Mouse (Mus musculus) forelimb bud, embryonic 11.5 days (tissue): ENCODE results near the gene Lrch4.
"Not testable (repeated sequence)": the region's sequence is repeated elsewhere in the genome, so short reads cannot be mapped to it uniquely, and the experiment has no call there.

Source experiments
- DNase-seq: peaks from one replicate; pipeline ENCODE4 v3.0.0-alpha.2; 2012; ENCODE audit warnings: low read depth, low spot score

Lrch4 gene

GRCm38 (mm10) chr5:137613076-137613475 is 15.8 kb upstream of the Lrch4 start:
- DNase-seq, result no peak

GRCm38 (mm10) chr5:137613550-137613949 is 15.4 kb upstream of the Lrch4 start, which contains the start of gene Pcolce:
Gene Pcolce (minus strand): TSS chr5:137613784.
- DNase-seq, result no peak

GRCm38 (mm10) chr5:137614921-137615320 is 14.0 kb upstream of the Lrch4 start:
- DNase-seq, result not testable (repeated sequence)

DNA sequence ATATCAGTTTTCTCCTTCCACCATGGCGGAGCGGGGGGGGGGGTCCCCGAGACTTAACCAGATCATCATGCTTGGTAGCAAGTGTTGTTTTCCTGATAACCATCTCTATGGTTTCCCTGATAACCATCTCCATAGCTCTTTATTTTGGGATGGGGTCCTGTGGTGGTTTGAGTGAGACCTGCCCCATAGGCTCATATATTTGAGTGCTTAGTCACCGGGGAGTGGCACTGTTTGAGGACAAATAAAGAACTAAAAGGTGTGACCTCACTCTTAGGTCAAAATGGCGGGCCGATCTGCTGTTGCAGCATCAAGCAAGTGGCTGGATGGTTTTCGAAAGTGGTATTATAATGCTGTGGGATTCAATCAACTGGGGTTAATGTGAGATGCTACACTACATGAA is 13.6 kb upstream of the Lrch4 start:
- no peak for DNase-seq

DNA sequence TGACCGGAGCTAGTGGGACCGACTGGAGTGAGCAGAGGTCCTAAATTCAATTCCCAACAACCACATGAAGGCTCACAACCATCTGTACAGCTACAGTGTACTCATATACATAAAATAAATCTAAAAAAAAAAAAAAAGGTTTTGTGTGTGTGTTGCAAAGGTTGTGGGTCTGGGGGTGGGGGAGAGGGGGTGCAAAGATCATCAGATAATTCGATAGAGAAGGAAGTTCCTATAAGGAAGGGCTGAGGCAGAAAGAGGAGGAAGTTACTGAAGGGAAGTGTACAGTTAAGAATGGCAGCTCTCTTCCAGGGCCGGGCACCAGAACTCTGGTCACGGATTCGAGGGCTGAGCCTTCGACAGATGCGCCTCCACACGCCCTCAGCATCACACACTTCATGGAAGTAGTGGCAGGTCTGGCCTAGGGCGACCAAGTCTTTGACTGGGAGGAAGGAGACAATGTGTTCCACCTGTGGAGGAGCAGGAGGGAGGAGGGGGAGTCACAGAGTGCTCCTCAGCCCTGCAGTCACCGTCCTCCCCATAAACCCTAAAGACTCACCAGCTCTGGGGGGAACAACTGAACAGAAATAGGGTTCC is 4.9 kb upstream of the Lrch4 start:
- DNase-seq, result no peak

DNA sequence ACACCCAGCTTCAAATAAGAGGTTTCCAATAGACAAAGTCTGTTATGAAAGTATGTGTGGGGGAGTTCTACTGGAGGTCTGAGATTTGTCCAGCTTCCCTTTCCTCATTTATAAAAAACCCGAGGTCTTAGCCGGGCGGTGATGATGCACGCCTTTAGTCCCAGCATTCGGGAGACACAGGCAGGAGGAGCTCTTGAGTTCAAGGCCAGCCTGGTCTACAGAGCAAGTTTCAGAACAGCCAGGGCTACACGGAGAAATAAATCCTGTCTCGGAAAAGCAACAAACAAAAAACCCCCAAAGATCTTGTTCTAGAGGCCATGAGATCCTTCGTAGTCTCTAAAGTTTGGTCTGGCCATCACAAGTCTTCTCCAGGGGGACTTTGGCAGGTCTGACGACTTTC is 930 bp upstream of the Lrch4 start:
- DNase-seq, result no peak

DNA sequence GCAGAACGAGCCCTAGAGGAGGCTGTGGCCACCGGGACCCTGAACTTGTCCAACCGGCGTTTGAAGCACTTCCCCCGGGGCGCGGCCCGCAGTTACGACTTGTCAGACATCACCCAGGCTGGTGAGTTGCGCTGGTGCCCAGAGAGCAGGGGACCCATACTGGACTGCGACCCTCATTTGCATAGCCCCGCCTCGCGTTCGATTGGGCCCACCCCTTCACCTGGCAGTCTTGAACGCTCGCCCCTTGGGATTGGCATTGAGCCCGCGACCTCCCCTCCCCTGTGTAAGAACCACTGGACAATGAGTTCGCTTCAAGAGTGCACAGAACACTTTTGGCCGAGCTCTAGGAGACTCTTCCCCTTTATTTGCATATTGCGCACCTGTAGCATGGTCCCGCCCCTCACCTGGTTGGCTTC is 393 bp downstream of the Lrch4 start:
- DNase-seq, result peak; percentile 38

GRCm38 (mm10) chr5:137629906-137630545 is 1.1 kb downstream of the Lrch4 start:
- no peak for DNase-seq

DNA sequence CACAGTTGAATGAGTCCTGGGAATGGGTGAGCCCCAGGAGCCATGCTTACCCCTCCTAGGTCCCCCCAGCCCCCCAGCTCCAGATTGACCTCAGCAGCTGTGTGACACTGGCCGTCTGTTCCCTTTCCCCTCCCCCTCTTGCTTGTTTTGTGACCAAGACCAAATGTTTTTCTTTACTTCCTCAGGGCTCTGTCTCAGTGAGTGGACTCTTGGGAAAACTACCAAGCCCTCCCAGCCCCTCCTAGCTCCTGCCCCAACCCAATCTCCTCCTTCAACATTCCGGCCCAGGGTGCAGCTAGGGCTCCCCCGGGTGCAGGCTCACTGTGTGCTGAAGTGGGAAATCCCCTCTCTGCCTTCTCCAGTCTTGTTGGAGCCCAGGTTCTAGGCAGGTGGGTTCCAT is 1.7 kb downstream of the Lrch4 start:
- DNase-seq, result no peak

- DNase-seq, result no peak
These were observed 2.2 kb downstream of the Lrch4 start for GRCm38 (mm10) chr5:137631171-137631570.

DNA sequence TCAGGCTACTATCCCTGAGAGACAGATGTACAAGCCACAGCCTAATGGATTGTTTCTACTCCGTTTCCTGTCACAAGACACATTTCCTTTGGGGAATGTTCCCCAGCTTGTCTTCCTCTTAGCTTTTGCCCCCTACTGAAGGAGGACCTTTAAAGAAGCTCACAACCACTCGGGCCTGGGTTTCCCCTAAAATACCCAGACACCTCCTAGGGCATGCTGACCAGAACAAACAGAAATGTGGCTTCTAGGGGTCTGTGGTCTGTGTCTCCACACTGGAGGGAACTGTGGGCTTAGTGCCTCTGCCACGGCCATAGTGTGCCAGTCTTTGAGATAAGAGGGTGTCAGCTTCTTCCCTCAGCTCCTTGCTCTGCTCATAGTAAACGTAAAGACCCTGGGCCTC is 2.7 kb downstream of the Lrch4 start:
- no peak for DNase-seq

- DNase-seq, result no peak
These were observed 4.6 kb downstream of the Lrch4 start for GRCm38 (mm10) chr5:137633397-137634084.

DNA sequence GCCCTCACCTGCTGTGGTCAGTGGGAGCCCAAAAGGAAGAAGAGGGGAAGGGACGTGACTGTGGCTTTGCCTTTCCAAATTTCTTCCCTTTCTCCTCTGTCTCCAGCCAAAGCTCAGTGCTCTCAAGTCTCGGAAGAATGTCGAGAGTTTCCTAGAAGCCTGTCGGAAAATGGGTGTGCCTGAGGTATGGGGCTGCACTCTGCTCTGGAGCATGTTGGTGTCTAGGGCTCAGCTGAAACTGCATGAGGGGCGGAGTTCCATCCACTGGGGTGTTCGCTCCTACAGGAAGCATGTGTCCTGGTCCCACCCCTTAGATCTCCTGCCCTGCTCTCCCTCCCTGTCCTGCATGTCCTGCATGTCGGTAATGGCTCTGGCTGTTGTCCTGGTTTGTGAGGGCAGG is 10.6 kb downstream of the Lrch4 start:
- DNase-seq, result no peak

DNA sequence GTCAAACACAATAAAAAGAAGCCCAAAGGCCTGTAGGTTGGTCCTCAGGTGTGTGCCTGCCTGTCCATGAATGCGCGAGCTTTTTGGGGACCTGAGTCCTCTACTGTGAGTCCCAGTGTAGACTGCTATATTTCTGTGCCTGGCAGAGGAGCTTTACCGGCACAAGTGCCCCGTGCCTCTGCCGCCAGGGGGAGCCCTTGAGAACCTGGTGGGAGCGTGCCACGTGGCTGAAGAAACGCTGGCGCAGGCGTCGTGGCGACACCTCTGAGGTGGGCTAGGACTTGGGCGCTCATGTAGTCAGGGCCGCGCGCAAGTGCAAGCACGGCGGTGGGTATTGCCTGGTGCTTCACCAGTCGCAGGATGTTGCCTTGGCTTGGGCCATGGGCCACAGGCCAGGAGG is 12.1 kb downstream of the Lrch4 start, which contains the start of gene Sap25:
Gene Sap25 (plus strand): TSS at position 281 of the 400 bp plus-strand sequence.
- DNase-seq, result no peak

GRCm38 (mm10) chr5:137642886-137643285 is 14.0 kb downstream of the Lrch4 start:
- DNase-seq, result no peak

- DNase-seq, result no peak
These were observed 15.6 kb downstream of the Lrch4 start for GRCm38 (mm10) chr5:137644484-137644883.

DNA sequence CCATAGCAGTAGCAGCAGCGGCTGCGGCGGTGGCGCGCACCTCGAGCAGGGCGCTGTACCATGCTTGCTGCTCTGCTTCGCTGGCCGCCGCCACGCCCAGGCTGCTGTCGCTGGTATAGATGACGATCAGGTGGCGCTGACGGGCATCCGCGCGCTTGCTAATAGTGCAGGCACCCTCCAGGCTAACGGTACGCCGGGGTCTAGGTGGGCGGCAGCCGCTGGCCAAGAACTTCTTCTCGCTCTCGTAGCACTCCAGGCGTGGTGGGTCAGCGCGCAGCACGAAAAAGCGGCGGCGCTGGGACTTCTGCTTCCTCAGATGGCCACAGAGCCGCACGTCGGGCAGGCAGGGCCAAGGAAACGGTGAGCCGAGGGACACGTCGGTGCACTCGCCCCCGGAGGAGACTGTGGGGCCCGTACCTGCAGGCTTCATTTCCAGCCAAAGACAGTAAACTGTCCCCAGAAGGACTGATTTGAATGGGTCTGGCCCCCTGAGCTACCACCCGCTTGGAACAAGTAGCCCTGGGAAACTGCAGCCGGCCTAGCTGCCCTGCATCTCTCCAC is 16.2 kb downstream of the Lrch4 start:
- no peak for DNase-seq

DNA sequence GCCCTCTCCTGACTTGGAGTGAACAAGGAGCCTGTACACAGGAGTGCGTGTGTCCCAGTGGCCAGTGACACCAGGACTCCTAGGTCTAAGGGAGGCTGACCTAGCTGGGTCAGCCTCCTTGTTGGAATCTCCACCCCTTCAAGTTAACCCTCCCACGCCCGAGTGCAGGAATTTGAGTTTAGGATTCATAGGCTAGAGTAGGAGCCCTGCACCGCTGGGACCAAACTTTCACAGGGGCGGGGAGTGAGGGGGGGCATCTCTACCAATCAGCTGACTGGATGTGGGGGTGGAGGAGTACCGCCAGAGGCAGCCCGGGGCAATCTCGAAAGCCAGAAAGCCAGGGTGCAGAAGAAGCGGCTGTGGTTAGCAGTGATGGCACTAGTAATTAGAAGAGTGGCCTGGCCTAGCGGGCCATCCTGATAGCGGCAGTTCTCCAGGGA is 16.8 kb downstream of the Lrch4 start, which contains the start of gene Irs3:
Gene Irs3 (minus strand): TSS at position 63 of the 440 bp plus-strand sequence.
- DNase-seq, result no peak

DNA sequence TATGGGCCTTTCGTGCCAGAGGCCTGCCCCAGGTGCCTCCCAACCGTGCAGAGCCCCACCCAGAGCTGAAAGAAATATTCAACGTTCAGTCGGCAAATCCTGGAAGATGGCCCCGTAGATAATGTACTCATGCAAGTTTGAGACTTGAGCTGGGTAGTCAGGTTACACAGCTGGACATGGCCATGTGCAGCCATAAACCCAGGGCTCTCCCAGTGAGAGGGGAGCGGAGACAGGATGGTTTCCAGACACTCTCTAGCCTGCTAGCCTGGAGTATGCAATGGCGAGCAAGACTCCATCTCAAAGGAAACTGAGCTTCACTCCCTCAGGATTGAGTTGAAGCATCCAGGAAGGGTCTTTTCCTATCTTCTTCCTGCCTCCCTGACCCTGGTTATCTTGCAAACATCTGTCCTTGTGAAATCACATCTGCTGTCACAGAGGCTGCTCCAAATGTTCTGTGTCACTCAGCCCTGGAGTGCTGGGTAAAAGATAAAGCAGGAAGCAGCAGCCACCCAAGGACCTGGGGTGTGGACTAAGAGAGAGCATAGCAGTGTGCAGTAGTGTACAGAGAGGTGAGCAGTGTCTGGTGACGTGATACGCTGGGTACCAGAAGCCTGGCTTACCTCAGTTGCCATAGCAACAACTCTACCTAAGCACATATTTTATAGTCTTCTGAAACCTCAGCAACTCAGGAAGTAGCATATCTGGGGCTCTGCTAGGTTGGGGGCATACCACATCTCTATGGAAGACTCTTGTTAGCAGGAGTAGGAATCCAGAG is 19.1 kb downstream of the Lrch4 start:
- no peak for DNase-seq

DNA sequence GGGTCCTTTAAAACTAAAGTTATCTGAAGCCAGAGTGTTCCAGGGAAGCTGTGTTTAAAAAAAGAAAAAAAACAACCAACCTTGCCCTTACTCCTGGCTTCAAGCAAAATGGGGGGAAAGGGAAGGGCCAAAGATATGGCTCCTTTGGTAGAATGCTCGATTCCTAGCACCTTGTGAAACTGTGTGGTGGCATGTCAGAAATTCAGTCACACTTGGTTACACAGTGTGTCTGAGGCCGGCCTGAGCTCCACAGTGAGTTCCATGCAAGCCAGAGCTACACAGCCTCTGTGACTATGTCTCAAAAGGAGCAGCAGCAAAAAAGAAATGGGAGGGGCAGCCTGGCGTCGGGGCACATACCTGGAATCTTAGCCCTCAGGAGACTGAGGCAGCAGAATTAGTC is 20.3 kb downstream of the Lrch4 start:
- no peak for DNase-seq

DNA sequence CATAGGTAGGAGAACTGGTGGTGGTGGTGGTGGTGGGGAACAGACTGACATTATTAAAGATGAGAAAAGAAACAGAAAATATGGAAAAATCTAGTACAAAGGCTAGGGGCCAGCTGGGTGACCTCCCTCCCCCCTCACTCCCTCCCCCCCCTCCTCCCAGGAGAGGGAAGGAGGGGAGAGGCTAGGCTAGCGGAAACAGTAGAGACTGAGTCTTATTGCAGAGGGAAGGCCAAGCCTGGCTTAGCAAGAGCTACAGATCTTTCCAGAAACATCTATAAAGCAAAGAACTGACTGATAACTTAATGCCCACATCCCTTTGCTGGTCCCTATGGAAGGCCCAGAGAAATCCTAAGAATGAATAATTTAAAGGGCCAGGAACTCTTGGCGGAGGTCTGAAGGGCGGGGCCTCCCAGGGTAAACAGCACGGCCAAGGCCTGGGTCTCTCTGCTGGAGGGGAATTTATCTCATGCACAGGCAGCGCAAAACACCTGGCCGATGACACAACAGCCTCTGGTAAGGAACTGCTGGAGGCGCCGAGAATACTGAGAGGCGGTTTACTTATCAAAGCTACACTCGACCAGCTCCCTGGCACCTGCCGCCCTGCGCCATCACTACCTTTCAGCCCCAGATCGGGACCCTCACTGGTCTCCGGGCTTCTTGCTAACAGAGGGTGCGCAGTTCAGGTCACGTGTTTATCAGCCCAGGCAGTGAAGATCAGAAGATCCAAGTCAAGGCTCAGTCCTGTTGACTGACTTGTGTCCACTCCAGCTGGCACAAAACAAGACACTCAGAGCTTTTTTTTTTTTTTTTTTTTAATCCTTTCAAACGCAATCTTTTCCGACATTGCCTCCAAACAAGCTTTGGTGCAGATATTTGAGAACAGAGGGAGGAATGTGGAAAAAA is 21.0 kb downstream of the Lrch4 start:
- no peak for DNase-seq
